Mouse (Mus musculus) intestine, postnatal 0 days (tissue): ENCODE data around the gene Ccdc144b. TPM values are rescaled to one million over a fixed set of nuclear protein-coding genes. Genes with fewer than 3 reads are reported as not detected.
A peak's percentile ranks its signal among the peaks of the same experiment; 100 is the strongest.

ENCODE experiments used
- ATAC-seq: fragments of 200-750 bp; cut with Nextera tagmentation; 2 replicates; pipeline ENCODE4 v1.8.0; 2017; ENCODE audit warnings: mild to moderate bottlenecking, moderate TSS enrichment, moderate library complexity
- H3K27ac ChIP-seq: fragments of 300-500 bp; sonication (generic); 2 replicates; pipeline ENCODE4 v1.5.1; 2014; ENCODE audit warnings: mild to moderate bottlenecking, low read depth, low read length, moderate library complexity
- H3K27me3 ChIP-seq: fragments of 300-500 bp; sonication (generic); replicated peaks from 2 replicates; pipeline ENCODE4 v1.6.1; 2014; ENCODE audit warnings: low read length, mixed read lengths; ENCODE audit not compliant: control insufficient read depth, insufficient read depth
- H3K36me3 ChIP-seq: fragments of 300-500 bp; sonication (generic); 2 replicates; pipeline ENCODE4 v1.6.1; 2014; ENCODE audit warnings: mild to moderate bottlenecking, moderate library complexity; ENCODE audit not compliant: control insufficient read depth, insufficient read depth
- H3K4me1 ChIP-seq: fragments of 300-500 bp; sonication (generic); replicated peaks from 2 replicates; pipeline ENCODE4 v1.6.1; 2014; ENCODE audit warnings: antibody characterized with exemption, low read length, mixed read lengths; ENCODE audit not compliant: control insufficient read depth, insufficient read depth
- H3K4me2 ChIP-seq: fragments of 300-500 bp; sonication (generic); replicated peaks from 2 replicates; pipeline ENCODE4 v1.6.1; 2014; ENCODE audit warnings: low read depth, mild to moderate bottlenecking, moderate library complexity
- H3K4me3 ChIP-seq: fragments of 300-500 bp; sonication (generic); 2 replicates; pipeline ENCODE4 v1.5.1; 2014; ENCODE audit warnings: low read depth, low read length
- H3K9ac ChIP-seq: fragments of 300-500 bp; sonication (generic); 2 replicates; pipeline ENCODE4 v1.6.1; 2014; ENCODE audit warnings: mild to moderate bottlenecking, low read depth, low read length
- H3K9me3 ChIP-seq: fragments of 300-500 bp; sonication (generic); 2 replicates; pipeline ENCODE4 v1.6.1; 2016; ENCODE audit warnings: mixed run types; ENCODE audit not compliant: control insufficient read depth
- CTCF ChIP-seq: sonication (generic); IDR thresholded peaks from 2 replicates; pipeline ENCODE4 v1.5.1; 2016; ENCODE audit warnings: low read depth, mild to moderate bottlenecking, control low read depth, antibody characterized with exemption, moderate library complexity
- WGBS: fragments of 180-500 bp; shearing (Covaris S2); extraction: QIAGEN DNeasy Blood & Tissue Kit; methylation state at CpG from one replicate; pipeline ENCODE4 v1.1.7; 2014; 5-methylcytosine and 5-hydroxymethylcytosine counted together
- polyA plus RNA-seq: library from polyadenylated mRNA; unstranded; fragments of >200 nt; fragmentation: Nextera tagmentation; extraction: Ambion mirVana; gene quantifications from 2 replicates; pipeline ENCODE4 v1.2.1, GENCODE M21; 2015

Gene Ccdc144b
- polyA plus RNA-seq, 1 experiment from 2014 or later, result not detected

DNA sequence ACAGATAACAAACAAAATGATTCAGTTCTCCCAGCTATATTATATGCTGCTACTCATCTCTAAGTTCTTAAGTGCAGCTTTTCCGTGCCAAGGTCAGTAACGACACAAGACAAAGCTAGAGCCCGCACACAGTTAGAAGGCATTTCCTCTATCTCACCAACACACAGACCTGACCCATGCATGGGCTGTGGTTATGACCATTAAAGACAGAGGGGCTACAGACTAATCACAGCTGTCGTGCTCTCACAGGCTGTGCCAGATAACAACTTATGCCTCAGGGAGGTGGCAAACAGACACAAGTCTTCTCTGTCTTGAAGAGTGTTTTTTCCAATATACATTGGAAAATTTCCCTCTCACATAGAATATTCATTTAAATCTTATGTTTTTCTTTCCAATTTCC, 88.4 kb downstream of the Ccdc144b start:
- Histone ChIP-seq H3K4me1 (no peaks in the 10 kb centered on the region), H3K27me3 (no peaks in the 10 kb centered on the region), H3K4me2 (no peak overlapping the region), H3K9ac (no peak overlapping the region), H3K4me3 (no peak overlapping the region), H3K27ac (no peak overlapping the region), H3K9me3 (no peaks in the 10 kb centered on the region), H3K36me3 (peaks cover 27% of the 10 kb centered on the region)
- no peak for TF ChIP-seq CTCF
- WGBS, result 72% methylated on average over 4 of the region's 4 CpGs
- no peak for ATAC-seq

- H3K4me1 ChIP-seq, result no peaks in the 10 kb centered on the region
- no peak overlapping the region for H3K27ac ChIP-seq
- H3K27me3 ChIP-seq, result no peaks in the 10 kb centered on the region
- ATAC-seq, result no peak
- 91% methylated on average over 5 of the region's 5 CpGs for WGBS
- peaks cover 26% of the 10 kb centered on the region for H3K36me3 ChIP-seq
- H3K4me2 ChIP-seq, result no peak overlapping the region
- no peaks in the 10 kb centered on the region for H3K9me3 ChIP-seq
- no peak overlapping the region for H3K9ac ChIP-seq
- TF ChIP-seq CTCF, result no peak
- H3K4me3 ChIP-seq, result no peak overlapping the region
These were observed 89.4 kb downstream of the Ccdc144b start for GRCm38 (mm10) chr3:35963921-35964320.

- no peak overlapping the region for H3K4me2 ChIP-seq
- H3K4me3 ChIP-seq, result no peak overlapping the region
- 90% methylated on average over 4 of the region's 4 CpGs for WGBS
- no peak overlapping the region for H3K27ac ChIP-seq
- H3K4me1 ChIP-seq, result no peaks in the 10 kb centered on the region
- no peak for TF ChIP-seq CTCF
- no peaks in the 10 kb centered on the region for H3K27me3 ChIP-seq
- peaks cover 26% of the 10 kb centered on the region for H3K36me3 ChIP-seq
- no peaks in the 10 kb centered on the region for H3K9me3 ChIP-seq
- ATAC-seq, result no peak
- H3K9ac ChIP-seq, result no peak overlapping the region
These were observed 89.9 kb downstream of the Ccdc144b start for GRCm38 (mm10) chr3:35963401-35963800.

DNA sequence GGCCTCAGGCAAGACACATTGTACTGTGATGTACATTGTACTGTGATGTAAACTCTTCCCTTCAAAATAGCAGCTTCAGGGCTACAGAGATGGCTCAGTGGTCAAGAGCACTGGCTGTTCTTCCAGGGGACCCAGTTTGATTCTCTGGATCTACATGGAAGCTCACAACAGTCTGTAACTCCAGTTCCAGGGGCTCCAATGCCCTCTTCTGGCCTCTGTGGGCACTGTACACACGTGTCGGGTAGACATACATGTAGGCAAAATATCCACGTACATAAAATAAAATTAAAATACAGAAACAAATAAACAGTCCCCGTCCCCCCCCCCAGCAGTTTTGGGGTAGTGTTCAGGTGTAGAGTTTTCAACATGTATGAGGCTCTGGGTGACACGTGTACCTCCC, 90.4 kb downstream of the Ccdc144b start:
- H3K4me1 ChIP-seq, result no peaks in the 10 kb centered on the region
- H3K27ac ChIP-seq, result no peak overlapping the region
- no peak overlapping the region for H3K9ac ChIP-seq
- H3K4me3 ChIP-seq, result no peak overlapping the region
- H3K4me2 ChIP-seq, result no peak overlapping the region
- no peaks in the 10 kb centered on the region for H3K27me3 ChIP-seq
- peak; percentile 50 for TF ChIP-seq CTCF
- H3K9me3 ChIP-seq, result no peaks in the 10 kb centered on the region
- 96% methylated on average over 5 of the region's 5 CpGs for WGBS
- no peak for ATAC-seq
- peaks cover 26% of the 10 kb centered on the region for H3K36me3 ChIP-seq

Other genes starting within 250 kb of the Ccdc144b start
- 61.7 and 64.8 TPM in 2 replicates for gene Dcun1d1, start 116.1 kb downstream of the Ccdc144b start, polyA plus RNA-seq
- 23.5 and 27.7 TPM in 2 replicates for gene Mccc1, start 52.9 kb downstream of the Ccdc144b start, polyA plus RNA-seq
- gene Acad9, start 12.4 kb upstream of the Ccdc144b start, polyA plus RNA-seq, result 39.1 and 41.1 TPM in 2 replicates
- gene D3Ertd254e, start 97.5 kb upstream of the Ccdc144b start, polyA plus RNA-seq, result 1.8 and 1.9 TPM in 2 replicates
- gene Qrfpr, start 168.8 kb upstream of the Ccdc144b start, polyA plus RNA-seq, result 0.14 and 0.20 TPM in 2 replicates